Mouse (Mus musculus) fibroblast of lung, adult 2 months (primary cell): Measurements from ENCODE around the gene Nyap2.
"Not testable (repeated sequence)": the region's sequence is repeated elsewhere in the genome, so short reads cannot be mapped to it uniquely, and the experiment has no call there.

ENCODE experiments used
- DNase-seq: peaks from one replicate; pipeline ENCODE4 v3.0.0-alpha.2; 2011; ENCODE audit warnings: low read depth

The Nyap2 gene

GRCm38 (mm10) chr1:81180686-81181085, 103.9 kb downstream of the Nyap2 start:
- DNase-seq = no peak

GRCm38 (mm10) chr1:81209536-81209935, 132.8 kb downstream of the Nyap2 start:
- no peak for DNase-seq

- no peak for DNase-seq
These were observed 134.7 kb downstream of the Nyap2 start for GRCm38 (mm10) chr1:81211491-81211890.

- DNase-seq = no peak
These were observed 143.0 kb downstream of the Nyap2 start for GRCm38 (mm10) chr1:81219790-81220189.

GRCm38 (mm10) chr1:81231759-81232406, 155.1 kb downstream of the Nyap2 start:
- DNase-seq = no peak

GRCm38 (mm10) chr1:81232407-81232789, 155.6 kb downstream of the Nyap2 start:
- DNase-seq = not testable (repeated sequence)

- DNase-seq = no peak
These were observed 171.9 kb downstream of the Nyap2 start for GRCm38 (mm10) chr1:81248447-81249205.

GRCm38 (mm10) chr1:81250068-81250467, 173.3 kb downstream of the Nyap2 start:
- no peak for DNase-seq

GRCm38 (mm10) chr1:81266441-81266840, 189.7 kb downstream of the Nyap2 start:
- no peak for DNase-seq

GRCm38 (mm10) chr1:81280978-81281377, 204.2 kb downstream of the Nyap2 start:
- DNase-seq = no peak

- no peak for DNase-seq
These were observed 208.9 kb downstream of the Nyap2 start for GRCm38 (mm10) chr1:81285633-81286032.

GRCm38 (mm10) chr1:81287088-81287487, 210.3 kb downstream of the Nyap2 start:
- peak; percentile 13 for DNase-seq

GRCm38 (mm10) chr1:81300735-81301134, 224.0 kb downstream of the Nyap2 start:
- no peak for DNase-seq

GRCm38 (mm10) chr1:81301661-81302060, 224.9 kb downstream of the Nyap2 start:
- DNase-seq = peak; percentile 29

GRCm38 (mm10) chr1:81303389-81303788, 226.6 kb downstream of the Nyap2 start:
- no peak for DNase-seq

- DNase-seq = no peak
These were observed 230.7 kb downstream of the Nyap2 start for GRCm38 (mm10) chr1:81307407-81307806.

GRCm38 (mm10) chr1:81307934-81308333, 231.2 kb downstream of the Nyap2 start:
- DNase-seq = no peak

GRCm38 (mm10) chr1:81310087-81310626, 233.4 kb downstream of the Nyap2 start:
- peak; percentile 56 for DNase-seq

GRCm38 (mm10) chr1:81316403-81316994, 239.7 kb downstream of the Nyap2 start:
- peak; percentile 44 for DNase-seq

- DNase-seq = no peak
These were observed 240.3 kb downstream of the Nyap2 start for GRCm38 (mm10) chr1:81316995-81317413.

GRCm38 (mm10) chr1:81387722-81388121, 311.0 kb downstream of the Nyap2 start:
- DNase-seq = no peak
